Mouse (Mus musculus) lung, embryonic 15.5 days (tissue): ENCODE measurements around the gene Dpp8. TPM values are rescaled to one million over a fixed set of nuclear protein-coding genes. Genes with fewer than 3 reads are reported as not detected.
A peak's percentile ranks its signal among the peaks of the same experiment; 100 is the strongest.
"Not testable (repeated sequence)": the region's sequence is repeated elsewhere in the genome, so short reads cannot be mapped to it uniquely, and the experiment has no call there.

Experiments
- ATAC-seq: fragments of 200-750 bp; cut with Nextera tagmentation; 2 replicates; pipeline ENCODE4 v1.8.0; 2017; ENCODE audit warnings: moderate number of reproducible peaks, borderline replicate concordance; ENCODE audit not compliant: low FRiP score, low TSS enrichment; ENCODE audit errors: extremely low read depth
- H3K27ac ChIP-seq: fragments of 300-500 bp; sonication (generic); 2 replicates; pipeline ENCODE4 v1.5.1; 2015; ENCODE audit warnings: moderate library complexity, mild to moderate bottlenecking, inconsistent platforms
- H3K27me3 ChIP-seq: fragments of 300-500 bp; sonication (generic); 2 replicates; pipeline ENCODE4 v1.6.1; 2015; ENCODE audit warnings: inconsistent platforms
- H3K36me3 ChIP-seq: fragments of 300-500 bp; sonication (generic); 2 replicates; pipeline ENCODE4 v1.6.1; 2015; ENCODE audit warnings: inconsistent platforms
- H3K4me1 ChIP-seq: fragments of 300-500 bp; sonication (generic); 2 replicates; pipeline ENCODE4 v1.6.1; 2015; ENCODE audit warnings: inconsistent platforms
- H3K4me2 ChIP-seq: fragments of 300-500 bp; sonication (generic); 2 replicates; pipeline ENCODE4 v1.6.1; 2015; ENCODE audit warnings: inconsistent platforms, mild to moderate bottlenecking, moderate library complexity
- H3K4me3 ChIP-seq: fragments of 300-500 bp; sonication (generic); 2 replicates; pipeline ENCODE4 v1.5.1; 2015; ENCODE audit warnings: mild to moderate bottlenecking, inconsistent platforms
- H3K9ac ChIP-seq: fragments of 300-500 bp; sonication (generic); 2 replicates; pipeline ENCODE4 v1.6.1; 2015; ENCODE audit warnings: inconsistent platforms
- H3K9me3 ChIP-seq: fragments of 300-500 bp; sonication (generic); 2 replicates; pipeline ENCODE4 v1.6.1; 2016; ENCODE audit warnings: inconsistent platforms
- WGBS: fragments of 180-500 bp; shearing (Covaris S2); methylation state at CpG from one replicate; pipeline ENCODE4 v1.1.7; 2015; 5-methylcytosine and 5-hydroxymethylcytosine counted together
- polyA plus RNA-seq: library from polyadenylated mRNA; unstranded; fragments of >200 nt; fragmentation: Nextera tagmentation; extraction: Ambion mirVana; gene quantifications from 2 replicates; pipeline ENCODE4 v1.2.1, GENCODE M21; 2015

Gene Dpp8
- polyA plus RNA-seq, 1 experiment from 2014 or later: 36.3 TPM

- H3K4me3 ChIP-seq: no peak overlapping the region
- WGBS: 80% methylated on average over 3 of the region's 3 CpGs
- no peaks in the 10 kb centered on the region for H3K36me3 ChIP-seq
- no peaks in the 10 kb centered on the region for H3K9me3 ChIP-seq
- no peak overlapping the region for H3K4me2 ChIP-seq
- ATAC-seq: no peak
- H3K9ac ChIP-seq: no peak overlapping the region
- no peak overlapping the region for H3K27ac ChIP-seq
- peaks cover 30% of the 10 kb centered on the region for H3K4me1 ChIP-seq
- H3K27me3 ChIP-seq: no peaks in the 10 kb centered on the region
Observed at GRCm38 (mm10) chr9:65023447-65023846, 8.8 kb upstream of the Dpp8 start.

GRCm38 (mm10) chr9:65027241-65027640 lies 5.0 kb upstream of the Dpp8 start:
- ATAC-seq: no peak
- Histone ChIP-seq H3K9ac (no peak overlapping the region), H3K4me1 (peaks cover 11% of the 10 kb centered on the region), H3K4me3 (no peak overlapping the region), H3K9me3 (no peaks in the 10 kb centered on the region), H3K36me3 (no peaks in the 10 kb centered on the region), H3K27me3 (no peaks in the 10 kb centered on the region), H3K4me2 (no peak overlapping the region), H3K27ac (no peak overlapping the region)
- WGBS: 69% methylated on average over 7 of the region's 7 CpGs

- H3K27me3 ChIP-seq: no peaks in the 10 kb centered on the region
- H3K4me3 ChIP-seq: no peak overlapping the region
- ATAC-seq: no peak
- no peak overlapping the region for H3K9ac ChIP-seq
- H3K36me3 ChIP-seq: no peaks in the 10 kb centered on the region
- no peaks in the 10 kb centered on the region for H3K9me3 ChIP-seq
- no peak overlapping the region for H3K4me2 ChIP-seq
- peaks cover 8% of the 10 kb centered on the region for H3K4me1 ChIP-seq
- H3K27ac ChIP-seq: no peak overlapping the region
- WGBS: 85% methylated on average over 5 of the region's 5 CpGs
Observed at GRCm38 (mm10) chr9:65028313-65028712, 3.9 kb upstream of the Dpp8 start.

GRCm38 (mm10) chr9:65031355-65031754 lies 859 bp upstream of the Dpp8 start:
- WGBS: 57% methylated on average over 5 of the region's 5 CpGs
- not testable (repeated sequence) for H3K4me2 ChIP-seq, H3K36me3 ChIP-seq, ATAC-seq, H3K9ac ChIP-seq, H3K27ac ChIP-seq, H3K4me3 ChIP-seq, H3K9me3 ChIP-seq, H3K27me3 ChIP-seq
- H3K4me1 ChIP-seq: peaks cover 17% of the 10 kb centered on the region

- Histone ChIP-seq H3K4me2 (peak overlapping the region; percentile 46), H3K27me3 (no peaks in the 10 kb centered on the region), H3K9me3 (no peaks in the 10 kb centered on the region), H3K4me1 (peaks cover 17% of the 10 kb centered on the region), H3K27ac (no peak overlapping the region), H3K9ac (peak overlapping the region; percentile 23), H3K4me3 (peak overlapping the region; percentile 68), H3K36me3 (peaks cover 8% of the 10 kb centered on the region)
- ATAC-seq: 0 out of 2 replicates have a peak, but pooled peaks have one; percentile 23
- 31% methylated on average over 4 of the region's 4 CpGs for WGBS
Observed at GRCm38 (mm10) chr9:65031894-65032268, 333 bp upstream of the Dpp8 start.

GRCm38 (mm10) chr9:65036456-65036855 lies 4.2 kb downstream of the Dpp8 start:
- no peak overlapping the region for H3K27ac ChIP-seq
- H3K4me1 ChIP-seq: peaks cover 17% of the 10 kb centered on the region
- H3K9me3 ChIP-seq: no peaks in the 10 kb centered on the region
- no peak overlapping the region for H3K4me3 ChIP-seq
- no peak for ATAC-seq
- no peak overlapping the region for H3K9ac ChIP-seq
- H3K4me2 ChIP-seq: no peak overlapping the region
- WGBS: 97% methylated on average over 1 of the region's 1 CpGs
- no peaks in the 10 kb centered on the region for H3K27me3 ChIP-seq
- peaks cover 50% of the 10 kb centered on the region for H3K36me3 ChIP-seq

- peaks cover 16% of the 10 kb centered on the region for H3K4me1 ChIP-seq
- no peak overlapping the region for H3K4me3 ChIP-seq
- no peak overlapping the region for H3K27ac ChIP-seq
- H3K27me3 ChIP-seq: no peaks in the 10 kb centered on the region
- H3K9me3 ChIP-seq: no peaks in the 10 kb centered on the region
- 83% methylated on average over 8 of the region's 8 CpGs for WGBS
- H3K9ac ChIP-seq: no peak overlapping the region
- ATAC-seq: no peak
- peaks cover 54% of the 10 kb centered on the region for H3K36me3 ChIP-seq
- H3K4me2 ChIP-seq: no peak overlapping the region
Observed at GRCm38 (mm10) chr9:65036861-65037260, 4.6 kb downstream of the Dpp8 start.

GRCm38 (mm10) chr9:65041430-65041829 lies 9.2 kb downstream of the Dpp8 start:
- no peaks in the 10 kb centered on the region for H3K27me3 ChIP-seq
- no peak overlapping the region for H3K4me2 ChIP-seq
- WGBS: 97% methylated on average over 5 of the region's 5 CpGs
- ATAC-seq: no peak
- no peak overlapping the region for H3K27ac ChIP-seq
- no peak overlapping the region for H3K4me3 ChIP-seq
- H3K4me1 ChIP-seq: no peaks in the 10 kb centered on the region
- peaks cover 84% of the 10 kb centered on the region for H3K36me3 ChIP-seq
- no peak overlapping the region for H3K9ac ChIP-seq
- H3K9me3 ChIP-seq: no peaks in the 10 kb centered on the region

GRCm38 (mm10) chr9:65046993-65047392 lies 14.8 kb downstream of the Dpp8 start:
- H3K4me1 ChIP-seq: no peaks in the 10 kb centered on the region
- H3K9me3 ChIP-seq: no peaks in the 10 kb centered on the region
- H3K36me3 ChIP-seq: peaks cover 86% of the 10 kb centered on the region
- no peak overlapping the region for H3K27ac ChIP-seq
- no peak overlapping the region for H3K9ac ChIP-seq
- 76% methylated on average over 1 of the region's 1 CpGs for WGBS
- H3K4me2 ChIP-seq: no peak overlapping the region
- no peak for ATAC-seq
- no peak overlapping the region for H3K4me3 ChIP-seq
- no peaks in the 10 kb centered on the region for H3K27me3 ChIP-seq

GRCm38 (mm10) chr9:65049422-65049821 lies 17.2 kb downstream of the Dpp8 start:
- peaks cover 86% of the 10 kb centered on the region for H3K36me3 ChIP-seq
- H3K27ac ChIP-seq: no peak overlapping the region
- no peak overlapping the region for H3K4me3 ChIP-seq
- 90% methylated on average over 5 of the region's 5 CpGs for WGBS
- H3K9ac ChIP-seq: no peak overlapping the region
- H3K4me2 ChIP-seq: no peak overlapping the region
- no peaks in the 10 kb centered on the region for H3K27me3 ChIP-seq
- no peak for ATAC-seq
- H3K4me1 ChIP-seq: no peaks in the 10 kb centered on the region
- no peaks in the 10 kb centered on the region for H3K9me3 ChIP-seq

- Histone ChIP-seq H3K4me2 (no peak overlapping the region), H3K27ac (no peak overlapping the region), H3K4me3 (no peak overlapping the region), H3K27me3 (no peaks in the 10 kb centered on the region), H3K36me3 (peaks cover 88% of the 10 kb centered on the region), H3K9me3 (no peaks in the 10 kb centered on the region), H3K4me1 (no peaks in the 10 kb centered on the region), H3K9ac (no peak overlapping the region)
- ATAC-seq: no peak
- 93% methylated on average over 3 of the region's 3 CpGs for WGBS
Observed at GRCm38 (mm10) chr9:65050981-65051380, 18.8 kb downstream of the Dpp8 start.

GRCm38 (mm10) chr9:65064251-65064650 lies 32.0 kb downstream of the Dpp8 start:
- H3K4me1 ChIP-seq: no peaks in the 10 kb centered on the region
- no peaks in the 10 kb centered on the region for H3K27me3 ChIP-seq
- H3K36me3 ChIP-seq: peaks cover 73% of the 10 kb centered on the region
- ATAC-seq: no peak
- H3K9ac ChIP-seq: no peak overlapping the region
- H3K4me2 ChIP-seq: no peak overlapping the region
- no peaks in the 10 kb centered on the region for H3K9me3 ChIP-seq
- no peak overlapping the region for H3K27ac ChIP-seq
- no peak overlapping the region for H3K4me3 ChIP-seq
- 81% methylated on average over 7 of the region's 7 CpGs for WGBS

- no peak overlapping the region for H3K27ac ChIP-seq
- H3K4me3 ChIP-seq: no peak overlapping the region
- peaks cover 55% of the 10 kb centered on the region for H3K36me3 ChIP-seq
- H3K9ac ChIP-seq: no peak overlapping the region
- no peaks in the 10 kb centered on the region for H3K27me3 ChIP-seq
- ATAC-seq: no peak
- H3K4me2 ChIP-seq: no peak overlapping the region
- WGBS: 90% methylated on average over 3 of the region's 3 CpGs
- no peaks in the 10 kb centered on the region for H3K9me3 ChIP-seq
- H3K4me1 ChIP-seq: no peaks in the 10 kb centered on the region
Observed at GRCm38 (mm10) chr9:65070587-65070986, 38.4 kb downstream of the Dpp8 start.
